Mouse (Mus musculus) left cerebral cortex, adult 6 months (tissue): ENCODE data around the gene Numb. TPM values are rescaled to one million over a fixed set of nuclear protein-coding genes. Genes with fewer than 3 reads are reported as not detected.

Experiments
- long read RNA-seq, 2 experiments: library from polyadenylated mRNA; unstranded; transcript quantifications; one replicate each; pipeline ENCODE4 v2.0.0; 2019 to 2020
- polyA plus RNA-seq: library from polyadenylated mRNA; unstranded; fragments of <200 nt; fragmentation: Nextera tagmentation; gene quantifications from 2 replicates; pipeline ENCODE4 v1.2.3, GENCODE M21; 2021

Gene Numb
- polyA plus RNA-seq: 21.3 and 22.1 TPM in 2 replicates
- long read RNA-seq, experiment 1, transcript Numb-204 (11 exons, 3,549 nt): major isoform, 75 of 199 reads
- long read RNA-seq, experiment 1, partial matches to known transcripts: 44 of 199 reads
- long read RNA-seq, experiment 1, other reads (novel, unspliced or antisense): 80 of 199 reads
- long read RNA-seq, experiment 2, transcript Numb-204 (11 exons, 3,549 nt): major isoform, 5 of 17 reads
- long read RNA-seq, experiment 2, partial matches to known transcripts: 5 of 17 reads
- long read RNA-seq, experiment 2, other reads (novel, unspliced or antisense): 7 of 17 reads

GRCm38 (mm10) chr12:83921535-83922381, at the start of gene Numb:
TSS of gene Numb (minus strand) at chr12:83921934.

GRCm38 (mm10) chr12:83950493-83950839, 28.7 kb upstream of the Numb start, which contains the start of gene Riox1:
TSS of gene Riox1 (plus strand) at chr12:83950608.

GRCm38 (mm10) chr12:83763311-83764043, 158.3 kb downstream of the Numb start, which contains the start of gene Papln:
TSS of gene Papln (plus strand) at chr12:83763634.

Other genes with a start within 250 kb of the Numb start
- 20.8 and 25.1 TPM in 2 replicates for gene Psen1, start 233.8 kb downstream of the Numb start, polyA plus RNA-seq
- gene Papln, start 158.3 kb downstream of the Numb start, polyA plus RNA-seq: 0.13 and 0.28 TPM in 2 replicates
- gene Riox1, start 28.7 kb upstream of the Numb start, polyA plus RNA-seq: 5.5 and 19.0 TPM in 2 replicates
- not detected in 2 replicates for gene Heatr4, start 62.9 kb upstream of the Numb start, polyA plus RNA-seq
- 22.7 and 23.2 TPM in 2 replicates for gene Acot2, start 65.9 kb upstream of the Numb start, polyA plus RNA-seq
- gene Acot1, start 87.6 kb upstream of the Numb start, polyA plus RNA-seq: 20.4 and 24.8 TPM in 2 replicates
- gene Acot4, start 116.4 kb upstream of the Numb start, polyA plus RNA-seq: 1.0 and 1.7 TPM in 2 replicates
- gene Gm49366, start 117.0 kb upstream of the Numb start, polyA plus RNA-seq: 0.85 TPM in 1 of 2 replicates, not detected in the other
- gene Acot3, start 130.2 kb upstream of the Numb start, polyA plus RNA-seq: 2.4 and 2.7 TPM in 2 replicates
- 7.0 and 8.0 TPM in 2 replicates for gene Acot5, start 147.4 kb upstream of the Numb start, polyA plus RNA-seq
- 1.2 and 2.1 TPM in 2 replicates for gene Acot6, start 178.7 kb upstream of the Numb start, polyA plus RNA-seq
- gene Dnal1, start 192.4 kb upstream of the Numb start, polyA plus RNA-seq: 19.6 and 25.3 TPM in 2 replicates
- 4.5 and 6.6 TPM in 2 replicates for gene Pnma1, start 226.6 kb upstream of the Numb start, polyA plus RNA-seq